Mouse (Mus musculus): ENCODE results near the gene Btd. TPM values are rescaled to one million over a fixed set of nuclear protein-coding genes. Genes with fewer than 3 reads are reported as not detected.

Btd gene
- polyA plus RNA-seq, 1 experiment from 2014 or later, result 21.2 TPM

GRCm38 (mm10) chr14:31652106-31652505 is 11.3 kb downstream of the Btd start:
- Histone ChIP-seq H3K9me3 (no peaks in the 10 kb centered on the region), H3K36me3 (peaks cover 2% of the 10 kb centered on the region; the same call in 1 of the 2 replicates), H3K27me3 (ENCODE audit: insufficient read depth, poor library complexity, severe bottlenecking) (no peaks in the 10 kb centered on the region), H3K4me1 (peaks cover 30% of the 10 kb centered on the region), H3K27ac (peak overlapping the region; percentile 31), H3K4me3 (no peak overlapping the region)
- DNase-seq (ENCODE audit: low spot score), result no peak
- 45% methylated on average over 5 of the region's 5 CpGs for WGBS

GRCm38 (mm10) chr14:31652624-31653023 is 11.8 kb downstream of the Btd start:
- Histone ChIP-seq H3K36me3 (peaks cover 2% of the 10 kb centered on the region; the same call in 1 of the 2 replicates), H3K27ac (peak overlapping the region; percentile 42), H3K27me3 (ENCODE audit: insufficient read depth, poor library complexity, severe bottlenecking) (no peaks in the 10 kb centered on the region), H3K4me3 (no peak overlapping the region), H3K4me1 (peaks cover 35% of the 10 kb centered on the region), H3K9me3 (no peaks in the 10 kb centered on the region)
- WGBS, result 98% methylated on average over 1 of the region's 1 CpGs
- no peak for DNase-seq (ENCODE audit: low spot score)

- Histone ChIP-seq H3K27me3 (ENCODE audit: insufficient read depth, poor library complexity, severe bottlenecking) (no peaks in the 10 kb centered on the region), H3K36me3 (peaks cover 2% of the 10 kb centered on the region; the same call in 1 of the 2 replicates), H3K27ac (peak overlapping the region; percentile 42), H3K9me3 (no peaks in the 10 kb centered on the region), H3K4me3 (no peak overlapping the region), H3K4me1 (peaks cover 41% of the 10 kb centered on the region)
- WGBS, result 55% methylated on average over 14 of the region's 14 CpGs
- DNase-seq (ENCODE audit: low spot score), result no peak
Measured at GRCm38 (mm10) chr14:31653101-31653875, 12.5 kb downstream of the Btd start.

- no peaks in the 10 kb centered on the region for H3K9me3 ChIP-seq
- peaks cover 2% of the 10 kb centered on the region; the same call in 1 of the 2 replicates for H3K36me3 ChIP-seq
- H3K4me1 ChIP-seq, result peaks cover 55% of the 10 kb centered on the region
- no peaks in the 10 kb centered on the region for H3K27me3 ChIP-seq (ENCODE audit: insufficient read depth, poor library complexity, severe bottlenecking)
- no peak overlapping the region for H3K4me3 ChIP-seq
- no peak overlapping the region for H3K27ac ChIP-seq
- WGBS, result 87% methylated on average over 5 of the region's 5 CpGs
- DNase-seq (ENCODE audit: low spot score), result no peak
Measured at GRCm38 (mm10) chr14:31654816-31655215, 14.0 kb downstream of the Btd start.

- Histone ChIP-seq H3K27me3 (ENCODE audit: insufficient read depth, poor library complexity, severe bottlenecking) (no peaks in the 10 kb centered on the region), H3K4me1 (peaks cover 60% of the 10 kb centered on the region), H3K27ac (no peak overlapping the region), H3K4me3 (no peak overlapping the region), H3K36me3 (peaks cover under 1% of the 10 kb centered on the region; the same call in 1 of the 2 replicates), H3K9me3 (no peaks in the 10 kb centered on the region)
- DNase-seq (ENCODE audit: low spot score), result no peak
- WGBS, result 82% methylated on average over 14 of the region's 14 CpGs
Measured at GRCm38 (mm10) chr14:31655406-31655805, 14.6 kb downstream of the Btd start.

- H3K4me3 ChIP-seq, result no peak overlapping the region
- peaks cover 64% of the 10 kb centered on the region for H3K4me1 ChIP-seq
- no peaks in the 10 kb centered on the region for H3K36me3 ChIP-seq
- H3K9me3 ChIP-seq, result no peaks in the 10 kb centered on the region
- H3K27ac ChIP-seq, result no peak overlapping the region
- H3K27me3 ChIP-seq (ENCODE audit: insufficient read depth, poor library complexity, severe bottlenecking), result no peaks in the 10 kb centered on the region
- DNase-seq (ENCODE audit: low spot score), result no peak
- 68% methylated on average over 7 of the region's 7 CpGs for WGBS
Measured at GRCm38 (mm10) chr14:31656386-31656785, 15.6 kb downstream of the Btd start.

GRCm38 (mm10) chr14:31656857-31657645 is 16.2 kb downstream of the Btd start:
- H3K27ac ChIP-seq, result peak overlapping the region; percentile 65; the same call in 1 of the 2 replicates
- H3K4me1 ChIP-seq, result peaks cover 66% of the 10 kb centered on the region
- H3K4me3 ChIP-seq, result no peak overlapping the region
- H3K27me3 ChIP-seq (ENCODE audit: insufficient read depth, poor library complexity, severe bottlenecking), result no peaks in the 10 kb centered on the region
- no peaks in the 10 kb centered on the region for H3K9me3 ChIP-seq
- no peak for DNase-seq (ENCODE audit: low spot score)
- H3K36me3 ChIP-seq, result no peaks in the 10 kb centered on the region
- 40% methylated on average over 5 of the region's 5 CpGs for WGBS

GRCm38 (mm10) chr14:31658126-31658680 is 17.4 kb downstream of the Btd start:
- no peak overlapping the region for H3K4me3 ChIP-seq
- no peaks in the 10 kb centered on the region for H3K27me3 ChIP-seq (ENCODE audit: insufficient read depth, poor library complexity, severe bottlenecking)
- no peaks in the 10 kb centered on the region for H3K9me3 ChIP-seq
- 91% methylated on average over 8 of the region's 8 CpGs for WGBS
- DNase-seq (ENCODE audit: low spot score), result no peak
- H3K4me1 ChIP-seq, result peaks cover 67% of the 10 kb centered on the region
- H3K27ac ChIP-seq, result peak overlapping the region; percentile 94
- H3K36me3 ChIP-seq, result no peaks in the 10 kb centered on the region

GRCm38 (mm10) chr14:31659501-31660181 is 18.8 kb downstream of the Btd start:
- peaks cover 69% of the 10 kb centered on the region for H3K4me1 ChIP-seq

GRCm38 (mm10) chr14:31660312-31661093 is 19.7 kb downstream of the Btd start:
- Histone ChIP-seq H3K4me3 (no peak overlapping the region), H3K36me3 (no peaks in the 10 kb centered on the region), H3K27me3 (ENCODE audit: insufficient read depth, poor library complexity, severe bottlenecking) (no peaks in the 10 kb centered on the region), H3K27ac (peak overlapping the region; percentile 94), H3K9me3 (no peaks in the 10 kb centered on the region), H3K4me1 (peaks cover 77% of the 10 kb centered on the region)
- DNase-seq (ENCODE audit: low spot score), result no peak
- WGBS, result 69% methylated on average over 7 of the region's 7 CpGs

More at GRCm38 (mm10) chr14:31659501-31660181, 18.8 kb downstream of the Btd start:
- Histone ChIP-seq H3K36me3 (no peaks in the 10 kb centered on the region), H3K4me3 (no peak overlapping the region), H3K27me3 (ENCODE audit: insufficient read depth, poor library complexity, severe bottlenecking) (no peaks in the 10 kb centered on the region), H3K9me3 (no peaks in the 10 kb centered on the region), H3K27ac (peak overlapping the region; percentile 94)
- 49% methylated on average over 10 of the region's 10 CpGs for WGBS
- DNase-seq (ENCODE audit: low spot score), result no peak

GRCm38 (mm10) chr14:31661671-31662554 is 21.1 kb downstream of the Btd start:
- H3K27ac ChIP-seq, result peak overlapping the region; percentile 94
- H3K4me3 ChIP-seq, result peak overlapping the region; percentile 55
- DNase-seq (ENCODE audit: low spot score), result peak; percentile 91
- H3K27me3 ChIP-seq (ENCODE audit: insufficient read depth, poor library complexity, severe bottlenecking), result no peaks in the 10 kb centered on the region
- WGBS, result 8% methylated on average over 44 of the region's 44 CpGs
- no peaks in the 10 kb centered on the region for H3K9me3 ChIP-seq
- H3K4me1 ChIP-seq, result peaks cover 77% of the 10 kb centered on the region
- peaks cover 4% of the 10 kb centered on the region for H3K36me3 ChIP-seq

Data from heart, embryonic 10.5 days (tissue).